Mouse (Mus musculus): ENCODE measurements around the gene Usp34. TPM values are rescaled to one million over a fixed set of nuclear protein-coding genes. Genes with fewer than 3 reads are reported as not detected.
A peak's percentile ranks its signal among the peaks of the same experiment; 100 is the strongest.
"Not testable (repeated sequence)": the region's sequence is repeated elsewhere in the genome, so short reads cannot be mapped to it uniquely, and the experiment has no call there.

Gene Usp34
- polyA plus RNA-seq, 1 experiment from 2014 or later: 34.1 TPM

DNA sequence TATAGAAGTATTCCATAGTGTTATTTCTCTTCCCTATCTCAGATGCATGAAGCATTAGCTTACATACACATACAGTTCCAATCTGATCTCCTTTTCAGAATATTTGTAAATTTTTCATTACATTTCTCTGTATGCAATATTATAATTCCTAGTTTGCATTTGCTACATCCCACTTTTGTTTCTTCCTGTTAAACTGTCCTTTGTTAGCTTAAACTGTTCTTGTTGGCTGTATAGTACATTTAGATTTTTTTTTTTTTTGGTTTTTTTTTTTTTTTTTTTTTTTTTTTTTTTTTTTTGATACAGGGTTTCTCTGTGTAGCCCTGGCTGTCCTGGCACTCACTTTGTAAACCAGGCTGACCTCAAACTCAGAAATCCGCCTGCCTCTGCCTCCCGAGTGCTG, 159.2 kb downstream of the Usp34 start:
- not testable (repeated sequence) for H3K4me1 ChIP-seq (replicated peaks; ENCODE audit: control insufficient read depth, insufficient read depth, low read length); H3K9me3 ChIP-seq (ENCODE audit: control insufficient read depth, low read length); H3K27me3 ChIP-seq (replicated peaks; ENCODE audit: control insufficient read depth, insufficient read depth, low read length); ATAC-seq; H3K4me3 ChIP-seq (replicated peaks; ENCODE audit: low read length); H3K27ac ChIP-seq (ENCODE audit: low read length); H3K4me2 ChIP-seq (ENCODE audit: low read length); H3K9ac ChIP-seq (replicated peaks; ENCODE audit: low read depth, low read length)
- WGBS: 100% methylated on average over 2 of the region's 2 CpGs
- H3K36me3 ChIP-seq (ENCODE audit: control insufficient read depth, insufficient read depth): peaks cover 11% of the 10 kb centered on the region

DNA sequence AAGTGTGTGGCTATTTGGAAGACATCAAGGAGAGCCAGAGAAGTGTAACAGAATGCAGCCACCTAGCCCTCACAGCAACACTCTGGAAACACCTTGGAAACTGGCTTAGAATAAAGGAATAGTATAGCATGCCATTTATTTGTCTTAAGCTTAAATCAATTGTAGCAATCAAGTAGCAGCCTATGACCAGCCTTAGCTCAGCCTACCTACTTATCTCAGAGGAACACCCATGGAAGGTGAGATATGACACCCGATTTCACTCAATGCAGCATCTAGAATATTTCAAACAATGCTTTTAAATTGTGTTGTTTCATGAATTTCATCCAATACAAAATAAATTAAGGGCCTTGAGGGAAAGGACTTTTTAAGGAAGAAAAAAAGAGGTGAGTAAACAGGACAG, 183.3 kb downstream of the Usp34 start:
- 93% methylated on average over 1 of the region's 1 CpGs for WGBS
- ATAC-seq: no peak

DNA sequence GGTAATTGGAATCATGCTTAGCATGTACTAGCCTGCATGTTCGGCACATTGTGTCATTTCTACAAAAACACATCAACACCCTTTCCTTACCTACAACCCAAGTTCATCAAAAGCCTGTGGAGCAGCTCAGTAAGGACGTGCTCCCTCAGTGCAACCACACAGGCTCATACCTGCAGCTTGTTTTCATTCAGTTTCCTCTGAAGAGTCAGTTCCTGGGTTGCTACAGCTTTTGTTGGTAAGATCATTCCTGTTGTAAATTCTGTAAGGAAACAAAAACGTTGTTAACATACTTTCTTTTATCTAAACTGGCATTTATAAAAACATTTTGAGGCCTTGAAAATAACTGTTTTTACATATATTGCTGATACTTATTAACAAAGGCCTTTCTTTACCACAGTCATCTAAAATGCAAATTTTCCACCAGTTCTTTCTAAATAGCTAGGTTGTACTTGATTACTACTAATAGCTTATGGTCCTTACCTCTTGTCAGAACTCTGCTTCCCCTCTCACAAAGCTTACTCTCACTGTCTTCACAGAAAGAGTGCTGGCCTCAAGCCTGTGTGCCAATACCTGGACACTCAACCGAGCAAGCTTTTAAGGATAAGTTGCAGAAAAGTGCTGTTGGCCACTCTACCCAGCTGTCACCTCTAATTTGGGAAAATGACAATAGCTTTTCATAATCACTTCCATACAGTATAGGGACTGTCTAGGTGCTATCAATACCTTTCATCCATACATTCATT, 185.5 kb downstream of the Usp34 start:
- Histone ChIP-seq H3K27ac (ENCODE audit: low read length) (no peak overlapping the region), H3K36me3 (ENCODE audit: control insufficient read depth, insufficient read depth) (peaks cover 60% of the 10 kb centered on the region), H3K4me3 (replicated peaks; ENCODE audit: low read length) (no peak overlapping the region), H3K9ac (replicated peaks; ENCODE audit: low read depth, low read length) (no peak overlapping the region), H3K4me2 (ENCODE audit: low read length) (no peak overlapping the region), H3K4me1 (replicated peaks; ENCODE audit: control insufficient read depth, insufficient read depth, low read length) (peaks cover 24% of the 10 kb centered on the region), H3K9me3 (ENCODE audit: control insufficient read depth, low read length) (no peaks in the 10 kb centered on the region), H3K27me3 (replicated peaks; ENCODE audit: control insufficient read depth, insufficient read depth, low read length) (no peaks in the 10 kb centered on the region)
- 87% methylated on average over 4 of the region's 4 CpGs for WGBS
- ATAC-seq: no peak

More for the DNA sequence above, 183.3 kb downstream of the Usp34 start:
- Histone ChIP-seq H3K9me3 (ENCODE audit: control insufficient read depth, low read length) (no peaks in the 10 kb centered on the region), H3K4me1 (replicated peaks; ENCODE audit: control insufficient read depth, insufficient read depth, low read length) (peaks cover 5% of the 10 kb centered on the region), H3K36me3 (ENCODE audit: control insufficient read depth, insufficient read depth) (peaks cover 69% of the 10 kb centered on the region), H3K4me2 (ENCODE audit: low read length) (no peak overlapping the region), H3K9ac (replicated peaks; ENCODE audit: low read depth, low read length) (no peak overlapping the region), H3K4me3 (replicated peaks; ENCODE audit: low read length) (no peak overlapping the region), H3K27me3 (replicated peaks; ENCODE audit: control insufficient read depth, insufficient read depth, low read length) (no peaks in the 10 kb centered on the region), H3K27ac (ENCODE audit: low read length) (no peak overlapping the region)

DNA sequence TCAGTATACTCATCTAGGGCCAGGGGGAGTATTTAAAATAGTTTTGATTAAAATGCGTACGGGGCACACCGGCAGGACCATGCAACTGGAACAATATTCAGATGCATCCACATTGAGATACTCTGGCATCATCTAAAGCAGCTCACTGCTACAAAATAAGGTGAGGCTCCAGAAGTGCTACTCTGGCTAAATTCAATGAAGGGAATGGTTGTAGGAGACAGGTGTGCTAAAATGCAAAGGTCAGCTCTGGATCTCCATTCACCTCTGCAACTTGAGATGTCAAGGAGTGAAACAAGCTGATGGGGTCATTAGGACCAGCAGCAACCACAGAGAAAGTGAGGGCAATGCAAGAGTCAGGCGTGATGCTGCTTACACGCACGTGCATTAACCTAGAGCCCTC, 188.5 kb downstream of the Usp34 start:
- H3K4me2 ChIP-seq (ENCODE audit: low read length): no peak overlapping the region; the same call in 1 of the 2 replicates
- 95% methylated on average over 6 of the region's 6 CpGs for WGBS
- no peaks in the 10 kb centered on the region for H3K27me3 ChIP-seq (replicated peaks; ENCODE audit: control insufficient read depth, insufficient read depth, low read length)
- ATAC-seq: no peak
- no peak overlapping the region for H3K4me3 ChIP-seq (replicated peaks; ENCODE audit: low read length)
- H3K4me1 ChIP-seq (replicated peaks; ENCODE audit: control insufficient read depth, insufficient read depth, low read length): peaks cover 24% of the 10 kb centered on the region
- H3K27ac ChIP-seq (ENCODE audit: low read length): no peak overlapping the region
- H3K9me3 ChIP-seq (ENCODE audit: control insufficient read depth, low read length): no peaks in the 10 kb centered on the region
- peaks cover 39% of the 10 kb centered on the region for H3K36me3 ChIP-seq (ENCODE audit: control insufficient read depth, insufficient read depth)
- H3K9ac ChIP-seq (replicated peaks; ENCODE audit: low read depth, low read length): no peak overlapping the region

DNA sequence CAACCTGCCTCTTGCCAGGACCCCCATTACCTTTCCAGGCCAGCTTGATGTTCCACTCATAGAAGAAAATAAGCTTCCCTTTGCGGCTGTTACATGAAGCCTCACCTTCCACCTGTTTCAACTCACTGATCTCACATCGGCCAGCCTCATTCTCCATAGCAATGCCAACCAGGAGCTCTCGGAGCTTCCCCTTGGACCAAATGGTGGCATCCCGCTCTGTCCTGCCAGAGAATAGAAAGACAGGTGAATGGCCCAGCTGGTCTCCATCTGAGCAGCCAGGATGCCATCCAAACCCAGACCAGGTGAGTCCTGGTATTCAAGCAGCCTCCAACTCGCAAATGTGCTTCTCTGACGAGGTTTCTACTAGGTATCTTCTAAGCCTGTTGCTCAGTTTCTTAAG, 190.0 kb downstream of the Usp34 start:
- H3K36me3 ChIP-seq (ENCODE audit: control insufficient read depth, insufficient read depth): peaks cover 26% of the 10 kb centered on the region
- H3K27me3 ChIP-seq (replicated peaks; ENCODE audit: control insufficient read depth, insufficient read depth, low read length): no peaks in the 10 kb centered on the region
- no peaks in the 10 kb centered on the region for H3K9me3 ChIP-seq (ENCODE audit: control insufficient read depth, low read length)
- WGBS: 27% methylated on average over 6 of the region's 6 CpGs
- peak overlapping the region; percentile 96 for H3K9ac ChIP-seq (replicated peaks; ENCODE audit: low read depth, low read length)
- peaks cover 24% of the 10 kb centered on the region for H3K4me1 ChIP-seq (replicated peaks; ENCODE audit: control insufficient read depth, insufficient read depth, low read length)
- peak overlapping the region; percentile 66 for H3K4me2 ChIP-seq (ENCODE audit: low read length)
- no peak for ATAC-seq
- H3K27ac ChIP-seq (ENCODE audit: low read length): peak overlapping the region; percentile 97; the same call in 1 of the 2 replicates
- H3K4me3 ChIP-seq (replicated peaks; ENCODE audit: low read length): peak overlapping the region; percentile 80

DNA sequence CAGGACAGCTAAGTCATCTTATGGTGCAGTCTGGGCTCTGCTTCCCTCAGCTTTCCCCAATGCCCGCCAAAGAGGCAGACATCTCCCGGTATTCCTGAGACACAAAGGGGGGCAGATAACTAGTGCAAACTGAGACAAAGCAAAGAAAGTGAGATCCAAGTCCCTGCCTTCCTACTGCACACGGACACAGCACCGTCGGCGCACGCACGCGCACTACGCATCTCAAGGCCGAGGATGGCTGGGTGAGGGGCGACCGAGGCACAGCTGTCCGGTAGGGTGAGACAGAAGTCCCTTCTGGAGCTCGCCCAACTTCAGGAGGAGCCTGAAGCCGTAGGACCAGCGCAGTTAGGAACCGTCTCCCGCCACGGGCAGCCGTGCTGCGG, 190.6 kb downstream of the Usp34 start:
- H3K36me3 ChIP-seq (ENCODE audit: control insufficient read depth, insufficient read depth): peaks cover 20% of the 10 kb centered on the region
- H3K4me2 ChIP-seq (ENCODE audit: low read length): peak overlapping the region; percentile 66
- no peaks in the 10 kb centered on the region for H3K27me3 ChIP-seq (replicated peaks; ENCODE audit: control insufficient read depth, insufficient read depth, low read length)
- H3K9me3 ChIP-seq (ENCODE audit: control insufficient read depth, low read length): no peaks in the 10 kb centered on the region
- H3K4me3 ChIP-seq (replicated peaks; ENCODE audit: low read length): peak overlapping the region; percentile 80
- H3K4me1 ChIP-seq (replicated peaks; ENCODE audit: control insufficient read depth, insufficient read depth, low read length): peaks cover 24% of the 10 kb centered on the region
- H3K27ac ChIP-seq (ENCODE audit: low read length): peak overlapping the region; percentile 97
- peak overlapping the region; percentile 96 for H3K9ac ChIP-seq (replicated peaks; ENCODE audit: low read depth, low read length)
- peak; percentile 84 for ATAC-seq
- under 1% methylated on average over 17 of the region's 22 CpGs for WGBS

DNA sequence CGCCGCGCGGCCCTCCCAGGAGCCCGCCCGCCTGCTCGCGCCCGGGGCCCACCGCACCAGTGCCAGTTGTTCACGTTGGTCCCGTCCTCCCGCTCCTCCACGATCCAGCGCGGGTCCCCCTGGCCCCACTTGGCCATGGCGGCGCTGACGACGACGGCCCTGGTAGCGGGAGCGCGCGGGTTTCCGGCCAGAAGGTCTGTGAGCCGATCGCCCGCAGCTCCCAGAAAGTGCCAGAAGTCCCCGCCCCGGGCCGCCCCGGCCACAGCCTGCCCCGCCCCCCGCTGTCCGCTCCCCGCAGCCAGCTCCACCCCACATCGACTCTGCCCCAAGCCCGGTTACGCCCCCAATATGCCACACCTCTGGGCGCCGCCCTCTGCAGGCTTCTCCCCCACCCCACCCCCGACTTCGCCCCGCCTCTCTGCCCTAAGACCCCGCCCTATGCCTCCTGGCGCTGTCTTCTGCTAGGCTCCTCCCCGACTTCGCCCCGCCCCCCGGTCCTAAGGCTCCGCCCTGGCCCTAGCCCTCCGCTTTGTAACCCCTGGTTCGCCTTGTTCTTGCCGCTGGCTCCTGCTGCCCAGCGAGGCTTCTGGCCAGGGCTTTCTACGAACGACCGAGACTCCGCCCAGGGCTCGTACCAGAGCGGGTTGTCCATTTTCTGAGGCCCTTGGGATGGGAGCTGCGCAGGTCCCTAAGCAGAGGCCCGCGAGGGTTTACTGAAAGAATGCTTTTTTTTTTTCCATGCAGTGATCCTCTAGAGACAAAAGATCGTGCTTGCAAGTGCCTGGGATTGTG, 191.2 kb downstream of the Usp34 start, which contains the start of gene Ahsa2:
Gene Ahsa2, minus strand, starts transcription at position 313 of the 792 bp plus-strand sequence.
- H3K27me3 ChIP-seq (replicated peaks; ENCODE audit: control insufficient read depth, insufficient read depth, low read length): no peaks in the 10 kb centered on the region
- peak; percentile 90 for ATAC-seq
- H3K4me3 ChIP-seq (replicated peaks; ENCODE audit: low read length): peak within 1 kb of the TSS; percentile 80
- H3K4me1 ChIP-seq (replicated peaks; ENCODE audit: control insufficient read depth, insufficient read depth, low read length): peaks cover 24% of the 10 kb centered on the region
- under 1% methylated on average over 63 of the region's 66 CpGs for WGBS
- peaks cover 15% of the 10 kb centered on the region for H3K36me3 ChIP-seq (ENCODE audit: control insufficient read depth, insufficient read depth)
- peak within 1 kb of the TSS; percentile 66 for H3K4me2 ChIP-seq (ENCODE audit: low read length)
- peak within 1 kb of the TSS; percentile 96 for H3K9ac ChIP-seq (replicated peaks; ENCODE audit: low read depth, low read length)
- H3K27ac ChIP-seq (ENCODE audit: low read length): peak within 1 kb of the TSS; percentile 97
- H3K9me3 ChIP-seq (ENCODE audit: control insufficient read depth, low read length): no peaks in the 10 kb centered on the region

DNA sequence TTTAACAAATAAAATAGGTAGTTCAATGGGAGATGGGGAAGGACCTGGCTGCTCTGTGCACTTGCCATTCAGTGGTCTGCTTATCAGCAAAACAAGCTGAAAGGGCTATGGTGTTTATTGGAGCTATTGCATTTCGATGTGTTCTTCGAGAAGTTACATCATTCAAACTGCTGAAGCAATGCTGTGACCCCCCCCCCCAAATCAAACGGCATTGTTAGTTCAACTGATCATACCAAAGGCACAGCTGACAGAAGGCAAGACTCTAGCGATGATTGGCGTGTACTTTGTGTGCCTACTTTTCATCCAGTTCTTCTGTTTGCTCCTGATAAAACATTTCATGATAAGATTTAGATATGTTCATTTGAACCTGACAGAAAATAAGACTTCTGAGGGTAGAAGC, 191.9 kb downstream of the Usp34 start:
- ATAC-seq: no peak
- H3K9me3 ChIP-seq (ENCODE audit: control insufficient read depth, low read length): no peaks in the 10 kb centered on the region
- H3K4me3 ChIP-seq (replicated peaks; ENCODE audit: low read length): peak overlapping the region; percentile 80
- peak overlapping the region; percentile 66 for H3K4me2 ChIP-seq (ENCODE audit: low read length)
- H3K4me1 ChIP-seq (replicated peaks; ENCODE audit: control insufficient read depth, insufficient read depth, low read length): peaks cover 24% of the 10 kb centered on the region
- H3K27ac ChIP-seq (ENCODE audit: low read length): peak overlapping the region; percentile 97
- H3K36me3 ChIP-seq (ENCODE audit: control insufficient read depth, insufficient read depth): peaks cover 9% of the 10 kb centered on the region
- peak overlapping the region; percentile 96 for H3K9ac ChIP-seq (replicated peaks; ENCODE audit: low read depth, low read length)
- 39% methylated on average over 5 of the region's 5 CpGs for WGBS
- H3K27me3 ChIP-seq (replicated peaks; ENCODE audit: control insufficient read depth, insufficient read depth, low read length): no peaks in the 10 kb centered on the region

DNA sequence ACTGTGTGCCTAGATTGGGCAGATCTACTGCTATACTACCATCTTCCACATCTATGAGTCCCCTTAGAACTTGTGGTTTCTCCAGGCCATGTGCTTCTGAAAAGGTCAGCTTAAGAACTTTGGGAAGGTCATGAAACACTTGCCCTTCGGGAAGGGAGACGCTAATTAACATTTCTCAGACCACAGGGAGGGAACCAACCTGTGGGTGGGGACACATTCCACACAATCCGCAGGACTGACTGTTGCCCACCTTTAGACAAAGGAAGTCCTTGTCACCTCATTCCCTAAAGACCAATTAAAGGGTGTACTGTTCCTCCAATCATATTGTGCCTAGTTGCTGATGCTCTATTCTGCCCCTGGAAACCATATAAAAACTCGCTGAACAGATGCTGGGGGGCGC, 198.1 kb downstream of the Usp34 start:
- not testable (repeated sequence) for H3K4me1 ChIP-seq (replicated peaks; ENCODE audit: control insufficient read depth, insufficient read depth, low read length); H3K9me3 ChIP-seq (ENCODE audit: control insufficient read depth, low read length); H3K9ac ChIP-seq (replicated peaks; ENCODE audit: low read depth, low read length); H3K4me3 ChIP-seq (replicated peaks; ENCODE audit: low read length); H3K4me2 ChIP-seq (ENCODE audit: low read length); H3K27ac ChIP-seq (ENCODE audit: low read length); H3K36me3 ChIP-seq (ENCODE audit: control insufficient read depth, insufficient read depth); ATAC-seq; H3K27me3 ChIP-seq (replicated peaks; ENCODE audit: control insufficient read depth, insufficient read depth, low read length)
- 76% methylated on average over 5 of the region's 5 CpGs for WGBS
